Mouse (Mus musculus) heart, adult 2 months (tissue): ENCODE measurements around the gene Ppp1cb.

Experiments
- CTCF ChIP-seq: fragments of 200-600 bp; IDR thresholded peaks from 2 replicates; pipeline ENCODE4 v1.8.1; 2022; ENCODE audit warnings: antibody characterized with exemption, mild to moderate bottlenecking, moderate library complexity
- POLR2A ChIP-seq: fragments of 200-500 bp; IDR thresholded peaks from 2 replicates; pipeline ENCODE4 v1.6.1; 2011; ENCODE audit warnings: mild to moderate bottlenecking, low read depth, low read length, control low read depth; ENCODE audit not compliant: insufficient read depth

GRCm38 (mm10) chr5:32564697-32565096, 106.1 kb downstream of the Ppp1cb start:
- TF ChIP-seq CTCF (no peak), POLR2A (no peak)
